Mouse (Mus musculus) fat pad, adult 2 months (tissue): ENCODE data around the gene Emc1.

Experiments used
- DNase-seq: peaks from one replicate; pipeline ENCODE4 v3.0.0-alpha.2; 2011; ENCODE audit warnings: low read depth, low spot score; ENCODE audit errors: extremely low read depth

Emc1 gene

DNA sequence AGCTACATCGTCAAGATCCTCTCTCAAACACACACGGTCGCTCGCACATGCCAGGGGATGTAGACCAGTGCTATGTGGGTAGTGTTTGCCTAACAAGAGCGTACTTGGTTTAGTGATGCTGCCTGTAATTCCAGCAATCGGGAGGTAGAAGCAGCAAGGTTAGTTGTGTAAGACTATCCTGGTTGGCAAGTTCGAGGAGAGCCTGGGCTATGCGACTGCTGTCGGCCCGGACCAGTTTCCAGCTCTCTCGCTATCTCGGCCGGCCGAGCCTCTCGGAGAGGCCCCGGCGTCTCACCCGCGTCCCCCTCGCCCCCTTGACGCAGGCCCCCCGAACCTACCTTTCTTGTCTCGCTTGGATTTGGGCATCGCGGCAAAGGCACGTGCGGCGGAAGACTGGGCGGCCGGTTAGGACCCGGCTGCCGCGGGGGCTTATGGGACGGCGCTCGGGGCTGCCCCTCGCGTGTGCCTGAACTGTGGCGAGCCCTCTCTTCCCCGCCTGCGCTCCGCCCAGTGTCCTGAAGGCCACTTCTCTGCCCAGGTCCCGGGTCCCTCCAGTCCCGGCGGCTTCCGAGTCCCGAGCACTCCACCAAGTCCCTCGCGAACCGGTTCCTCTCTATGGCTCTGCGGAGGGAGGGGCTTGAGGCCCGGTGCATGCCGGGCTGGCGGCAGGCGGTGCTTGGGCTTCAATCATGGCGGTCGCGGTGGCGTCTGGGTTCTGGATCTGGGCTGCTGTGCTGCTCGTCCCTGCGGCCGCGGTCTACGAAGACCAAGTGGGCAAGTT, at the start of gene Emc1, which contains the start of the genes Mrto4 and Ubr4:
Gene Emc1, plus strand, starts transcription at position 657 of the 781 bp plus-strand sequence.
Gene Mrto4, minus strand, starts transcription at position 646 of the 781 bp plus-strand sequence.
Gene Ubr4, plus strand, starts transcription at position 679 of the 781 bp plus-strand sequence.
- DNase-seq: no peak

GRCm38 (mm10) chr4:139305521-139305920, 46.9 kb upstream of the Emc1 start:
- no peak for DNase-seq

DNA sequence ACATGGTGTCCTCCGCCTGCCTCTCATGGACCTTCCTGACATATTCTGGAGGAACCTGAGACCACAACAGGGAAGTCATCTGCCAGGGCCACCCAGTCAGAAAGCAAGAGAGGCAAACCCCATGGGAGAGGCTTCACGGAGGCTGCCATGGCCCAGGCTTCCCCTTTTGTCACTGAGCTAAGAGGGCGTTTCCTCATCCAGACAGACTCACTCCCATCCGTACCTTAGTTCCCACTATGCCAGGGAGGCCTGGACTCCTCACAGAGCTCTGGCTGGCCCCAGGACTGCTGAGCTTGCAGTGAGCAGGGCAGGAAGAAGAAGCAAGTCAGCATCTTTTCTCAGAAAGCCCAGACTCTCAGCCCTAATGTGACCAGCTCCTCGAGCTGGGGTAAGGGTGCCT, 44.5 kb upstream of the Emc1 start:
- DNase-seq: no peak

DNA sequence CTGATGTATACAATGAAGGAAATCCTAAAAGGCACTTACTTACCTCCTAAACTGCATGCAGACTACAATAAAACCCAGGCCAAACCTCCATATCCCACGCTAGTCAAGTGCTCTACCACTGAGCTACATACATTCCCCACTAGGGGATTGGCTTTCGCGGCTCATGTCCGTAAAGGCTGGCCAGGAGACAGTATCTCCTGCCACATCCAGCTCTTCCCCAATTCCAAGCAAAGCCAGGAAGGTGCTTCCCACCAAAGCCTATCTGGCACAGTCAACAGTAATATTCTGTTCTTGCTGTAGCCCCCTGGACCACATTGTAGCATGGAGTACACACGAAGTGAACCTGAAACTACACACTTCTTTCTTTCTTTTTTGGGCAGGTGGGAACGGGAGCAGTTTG, 42.7 kb upstream of the Emc1 start:
- DNase-seq: no peak

- peak; percentile 21 for DNase-seq
These were observed 42.1 kb upstream of the Emc1 start, which contains the start of the genes Pqlc2 and Akr7a5 for GRCm38 (mm10) chr4:139310171-139310898. Pqlc2 (minus strand) TSS chr4:139310708. Akr7a5 (plus strand) TSS chr4:139310744.

DNA sequence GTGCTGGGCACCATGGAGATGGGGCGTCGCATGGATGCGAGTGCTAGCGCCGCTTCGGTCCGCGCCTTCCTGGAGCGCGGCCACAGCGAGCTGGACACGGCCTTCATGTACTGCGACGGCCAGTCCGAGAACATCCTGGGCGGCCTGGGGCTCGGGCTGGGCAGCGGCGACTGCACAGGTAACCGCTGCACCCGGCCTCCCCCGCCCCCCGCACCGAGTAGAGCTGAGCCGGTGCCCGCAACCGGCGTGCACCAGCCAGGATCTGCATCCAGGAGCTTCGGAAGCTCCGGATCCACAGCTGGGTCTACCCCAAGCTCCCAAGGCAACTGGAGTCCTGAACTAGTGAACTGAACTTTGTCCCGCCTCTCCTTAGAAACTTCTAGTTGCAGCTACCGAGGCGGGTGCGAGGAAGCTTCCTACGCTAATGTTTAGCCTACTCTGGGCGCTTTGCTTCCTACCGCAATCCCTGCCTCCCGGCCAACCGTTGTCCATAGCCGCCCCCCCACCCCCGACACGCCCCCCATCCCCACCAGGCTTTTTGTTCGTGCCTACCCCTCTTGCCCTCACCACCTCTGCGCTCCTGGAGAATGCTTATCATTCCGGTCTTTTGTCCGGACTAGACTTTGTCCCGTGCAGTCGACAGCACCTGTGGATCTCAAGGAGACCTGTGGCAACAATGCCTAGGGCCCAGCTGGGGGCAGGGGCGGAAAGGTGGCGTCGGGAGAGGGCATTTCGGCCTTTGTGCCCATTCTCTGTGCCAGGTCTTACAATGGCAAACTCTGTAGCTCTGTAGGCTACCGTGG, 41.3 kb upstream of the Emc1 start:
- no peak for DNase-seq

DNA sequence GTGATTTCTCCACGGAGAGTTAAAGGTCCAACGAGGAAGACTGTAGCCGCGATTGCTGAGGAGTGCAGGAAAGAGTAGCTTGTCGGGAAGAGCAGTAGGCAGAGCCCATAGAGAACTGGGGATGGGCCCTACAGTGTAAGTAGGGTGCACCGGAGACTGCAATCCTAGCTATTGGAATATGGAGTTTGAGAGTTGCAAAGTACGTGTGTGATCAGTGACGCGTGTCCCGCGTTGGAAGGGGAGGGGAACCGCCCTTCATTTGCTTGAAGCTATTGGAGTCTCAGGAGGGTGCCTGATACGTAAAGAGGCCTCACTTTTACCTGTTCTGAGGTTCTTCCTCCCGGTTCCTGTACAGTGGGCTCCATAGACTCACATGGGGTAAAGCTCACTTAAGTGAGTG, 40.7 kb upstream of the Emc1 start:
- DNase-seq: no peak

DNA sequence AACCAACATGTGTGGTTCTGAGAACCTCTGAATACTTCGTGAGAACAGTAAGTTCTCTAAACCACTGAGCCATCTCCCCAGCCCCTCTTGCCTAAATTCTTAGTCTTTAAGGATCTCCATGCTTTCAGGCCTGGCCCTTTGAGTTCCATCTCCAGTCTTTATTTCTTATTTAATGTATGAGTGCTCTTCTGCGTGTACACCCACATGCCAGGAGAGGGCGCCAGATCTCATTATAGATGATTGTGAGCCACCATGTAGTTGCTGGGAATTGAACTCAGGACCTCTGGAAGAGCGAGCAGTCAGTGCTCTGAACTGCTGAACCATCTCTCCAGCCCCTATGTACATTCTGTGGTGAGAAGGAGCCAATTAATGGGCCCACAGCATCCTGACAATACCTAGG, 39.8 kb upstream of the Emc1 start:
- DNase-seq: no peak

DNA sequence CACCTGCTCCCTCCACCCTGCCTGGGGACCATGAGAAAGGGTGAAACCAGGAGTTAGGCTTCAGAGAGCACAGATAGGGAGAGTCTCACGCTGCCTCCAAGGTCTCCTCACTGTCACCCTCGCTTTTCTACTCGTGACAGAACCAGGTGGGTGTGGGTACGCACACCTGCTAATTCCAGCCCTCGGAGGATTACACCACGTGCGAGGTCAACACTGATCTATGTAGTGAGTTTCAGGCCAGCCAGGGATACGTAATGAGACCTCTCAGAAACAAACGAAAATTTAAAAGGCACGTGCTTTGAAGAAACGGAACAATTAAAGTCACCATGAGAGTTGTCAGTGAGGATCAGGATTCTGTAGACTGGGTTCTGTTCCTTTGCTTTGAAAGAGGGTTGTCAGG, 33.9 kb upstream of the Emc1 start:
- no peak for DNase-seq

- no peak for DNase-seq
These were observed 32.6 kb upstream of the Emc1 start for GRCm38 (mm10) chr4:139319740-139320139.

- no peak for DNase-seq
These were observed 21.8 kb upstream of the Emc1 start for GRCm38 (mm10) chr4:139330605-139331004.

GRCm38 (mm10) chr4:139334631-139335295, 17.6 kb upstream of the Emc1 start:
- DNase-seq: no peak

- DNase-seq: no peak
These were observed 16.9 kb upstream of the Emc1 start for GRCm38 (mm10) chr4:139335507-139335906.

- DNase-seq: no peak
These were observed 15.4 kb upstream of the Emc1 start for GRCm38 (mm10) chr4:139336822-139337483.

- DNase-seq: no peak
These were observed 14.2 kb upstream of the Emc1 start for GRCm38 (mm10) chr4:139338145-139338544.

DNA sequence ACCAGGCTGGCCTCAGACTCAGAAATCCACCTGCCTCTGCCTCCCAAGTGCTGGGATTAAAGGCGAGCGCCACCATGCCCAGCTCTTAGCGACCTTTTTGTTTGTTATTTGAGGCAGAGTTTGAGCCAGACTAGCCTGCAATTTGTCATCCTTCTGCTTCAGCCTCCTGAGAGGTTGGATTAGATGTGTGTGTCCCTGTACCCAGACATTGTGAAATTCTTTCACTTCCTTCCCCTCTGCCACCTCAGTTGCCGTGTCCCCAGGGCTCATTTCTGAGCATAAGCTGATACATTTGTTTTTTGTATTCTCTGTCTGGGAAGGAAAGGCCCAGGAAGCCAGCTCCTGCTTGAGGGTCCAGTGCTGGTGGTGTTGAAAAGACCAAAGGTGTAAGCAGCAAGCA, 11.6 kb upstream of the Emc1 start:
- no peak for DNase-seq

DNA sequence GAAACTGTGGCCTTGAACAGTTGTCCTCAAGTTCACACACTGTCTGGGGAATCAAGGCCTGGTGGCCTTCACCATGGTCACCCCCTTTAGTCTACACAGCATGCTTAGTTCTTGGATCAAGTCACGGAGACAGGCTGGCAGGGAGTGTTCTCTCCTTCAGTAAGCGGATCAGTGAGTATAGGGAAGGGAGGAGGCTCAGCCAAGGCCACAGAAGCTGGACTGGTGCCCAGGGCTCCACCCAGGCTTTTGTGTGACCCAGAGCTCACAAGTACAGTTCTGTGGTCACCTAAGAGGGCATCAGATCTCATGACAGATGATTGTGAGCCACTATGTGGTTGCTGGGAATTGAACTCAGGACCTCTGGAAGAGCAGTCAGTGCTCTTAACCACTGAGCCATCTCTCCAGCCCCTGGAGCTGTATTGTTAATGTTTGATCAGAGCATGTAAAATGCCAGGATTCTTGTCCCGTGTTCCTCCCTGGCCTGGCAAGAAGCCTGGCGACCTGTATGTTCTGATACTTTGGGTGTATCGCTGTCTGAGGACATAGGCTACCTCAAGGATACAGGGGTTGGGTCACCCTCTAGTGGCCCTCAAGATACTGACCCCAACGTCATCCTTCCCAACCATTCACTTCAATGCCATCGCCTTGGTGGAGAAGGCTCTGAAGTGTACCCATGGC, 10.7 kb upstream of the Emc1 start:
- no peak for DNase-seq

DNA sequence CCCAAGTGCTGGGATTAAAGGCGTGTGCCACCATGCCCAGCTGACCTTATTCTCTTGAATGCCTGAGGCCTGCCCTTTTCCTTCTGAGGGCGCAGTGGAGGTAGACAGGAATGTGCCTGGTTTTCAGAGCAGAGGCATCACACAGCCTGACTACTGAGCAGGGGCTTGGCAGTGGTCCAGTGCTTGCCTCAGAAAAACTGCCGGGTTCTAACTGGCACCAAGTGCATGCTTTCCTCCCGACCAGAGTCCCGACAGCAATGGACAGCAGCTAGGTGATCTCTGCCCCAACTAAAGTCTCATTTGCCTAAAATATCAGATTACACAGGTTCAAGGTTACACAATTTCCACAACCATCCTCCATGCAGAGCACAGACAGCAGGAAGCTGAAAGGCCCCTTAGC, 8.7 kb upstream of the Emc1 start:
- no peak for DNase-seq

DNA sequence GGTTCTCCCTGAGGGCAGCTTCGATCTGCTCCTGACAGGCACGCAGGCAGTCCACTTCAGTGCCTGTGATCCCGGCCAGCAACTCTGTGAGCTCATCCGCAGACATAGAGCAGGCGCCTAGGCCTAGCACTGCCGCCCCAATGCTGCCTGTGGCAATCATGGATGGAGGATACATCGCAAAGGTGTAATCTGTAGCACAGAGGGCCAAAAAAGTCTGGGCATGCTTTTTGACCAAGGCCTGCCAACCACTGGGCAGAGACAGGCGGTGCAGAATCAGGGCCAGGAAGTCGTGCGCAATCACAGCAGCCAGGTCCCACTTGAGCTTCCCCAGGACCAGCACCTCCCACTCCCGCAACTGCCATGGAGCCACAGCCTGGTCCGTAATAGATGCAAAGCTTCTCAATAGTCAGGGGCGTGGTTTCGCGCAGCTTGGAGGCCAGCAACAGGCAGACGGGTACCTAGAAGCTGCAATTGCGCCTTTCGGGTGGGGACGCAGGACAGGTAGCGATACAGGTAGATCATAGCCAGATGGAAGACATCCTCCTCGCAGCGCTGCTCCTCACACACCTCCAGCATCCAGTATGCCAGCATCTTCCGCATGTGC, 6.9 kb upstream of the Emc1 start:
- peak; percentile 16 for DNase-seq
